Mouse (Mus musculus) testis, adult 2 months (tissue): ENCODE results near the gene Rbfox3.

Experiments
- CTCF ChIP-seq: fragments of 200-500 bp; IDR thresholded peaks from 2 replicates; pipeline ENCODE4 v1.5.1; 2012; ENCODE audit warnings: low read depth, mild to moderate bottlenecking, inconsistent platforms, low read length, moderate library complexity; ENCODE audit not compliant: control insufficient read depth, insufficient read depth, insufficient replicate concordance
- POLR2A ChIP-seq: fragments of 200-500 bp; IDR thresholded peaks from 2 replicates; pipeline ENCODE4 v1.6.1; 2012; ENCODE audit warnings: low read depth, mild to moderate bottlenecking, inconsistent platforms, low read length, moderate library complexity; ENCODE audit not compliant: control insufficient read depth

DNA sequence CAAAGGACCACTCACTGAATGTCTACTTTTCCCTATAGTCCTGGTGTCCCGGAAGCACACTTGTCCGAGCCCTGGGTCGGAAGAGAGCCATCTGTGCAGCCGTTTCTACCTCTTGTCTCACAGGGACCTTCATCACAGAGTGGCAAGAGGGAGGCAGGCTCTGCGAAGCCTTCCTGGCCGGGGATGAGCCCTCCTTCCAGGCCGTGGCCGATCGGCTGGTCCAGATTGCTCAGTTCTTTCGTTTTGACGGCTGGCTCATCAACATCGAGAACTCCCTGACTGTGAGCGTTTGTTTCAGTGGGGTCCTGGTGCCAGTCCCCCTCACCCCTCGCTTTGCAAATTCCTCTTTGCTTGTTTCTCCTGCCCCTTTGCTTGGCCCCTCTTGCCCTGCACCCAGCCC, 429.6 kb downstream of the Rbfox3 start:
- TF ChIP-seq CTCF (no peak), POLR2A (no peak)
